16 mouse cellular contexts compared by ENCODE assay signal in the genomic region with DNA sequence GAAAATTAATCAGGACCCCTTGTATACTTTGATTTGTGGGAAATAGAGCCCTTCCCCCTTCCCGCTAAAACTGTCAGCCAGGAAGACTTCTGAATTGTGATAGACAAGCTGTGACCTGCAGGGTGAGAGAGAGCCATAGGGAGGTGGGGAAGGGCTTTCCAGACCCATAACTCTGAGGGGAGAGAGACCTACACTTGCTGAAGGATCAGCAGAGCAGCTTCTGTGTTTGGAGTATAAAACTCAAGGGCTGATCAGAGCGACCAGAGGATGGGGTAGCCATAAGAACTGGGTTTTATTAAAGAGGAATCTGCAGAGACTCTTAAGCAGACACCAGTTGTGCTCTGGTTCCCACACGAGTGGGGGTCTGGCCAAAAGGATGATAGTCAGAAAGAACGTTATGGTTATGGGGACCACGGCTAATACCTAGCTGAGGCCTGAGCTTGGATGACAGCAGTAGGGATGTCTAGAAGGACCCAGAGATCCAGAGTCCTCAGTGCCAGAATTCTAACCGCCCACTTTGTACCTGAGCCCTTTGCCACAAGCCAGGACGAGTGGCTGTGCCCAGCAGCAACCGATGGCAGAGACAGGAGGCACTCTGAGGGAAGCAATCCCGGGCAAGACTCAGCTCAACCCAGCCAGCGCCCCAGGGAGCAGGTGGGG. TPM values are rescaled to one million over a fixed set of nuclear protein-coding genes. Genes with fewer than 3 reads are reported as not detected.
"Had no signal": no experiment of that assay in that cellular context is flagged by ENCODE, and none has a peak within 500 bp of the region (broad histone marks: within the 10 kb centered on the region; RNA-seq: fewer than 3 reads in every experiment).

No protein-coding gene starts in this region.

- H3K9me3 ChIP-seq: kidney, embryonic 15.5 days; limb, embryonic 12.5 days; liver, embryonic 15.5 days; stomach, embryonic 15.5 days had no signal

- H3K27ac ChIP-seq: kidney, embryonic 15.5 days; limb, embryonic 12.5 days; liver, embryonic 15.5 days; stomach, embryonic 15.5 days had no signal

- ATAC-seq: intestine, embryonic 16.5 days; lung, postnatal 0 days had no signal

- DNase-seq: kidney, adult 2 months; kidney, postnatal 14 days; layer of hippocampus, adult 9-11 months; layer of hippocampus, postnatal 36 days; lung, adult 2 months; lung, postnatal 36 days; right cerebral cortex, postnatal 4 days had no signal

- H3K9ac ChIP-seq: liver, embryonic 15.5 days; stomach, embryonic 15.5 days had no signal

- H3K36me3 ChIP-seq: kidney, embryonic 15.5 days; limb, embryonic 12.5 days; liver, embryonic 15.5 days; stomach, embryonic 15.5 days had no signal

RNA-seq across cellular contexts. Expression of gene Wnt10a, which starts 13.0 kb away (rescaled TPM):
- polyA plus RNA-seq: liver, embryonic 15.5 days; lung, postnatal 0 days had no signal

RNA-seq across cellular contexts. Expression of gene Cdk5r2, which starts 50.4 kb away (rescaled TPM):
- polyA plus RNA-seq: limb, embryonic 12.5 days; liver, embryonic 15.5 days; lung, postnatal 0 days; spleen, adult 2 months had no signal

RNA-seq across cellular contexts. Expression of gene Prkag3, which starts 55.3 kb away (rescaled TPM):
- polyA plus RNA-seq: liver, embryonic 11.5 days; neural tube, embryonic 11.5 days had no signal
